Mouse (Mus musculus) cerebellum, adult 2 months (tissue): ENCODE results near the gene Pld6.

Source experiments
- CTCF ChIP-seq: fragments of 200-500 bp; IDR thresholded peaks from 2 replicates; pipeline ENCODE4 v1.5.1; 2011; ENCODE audit warnings: low read depth, mild to moderate bottlenecking, control low read depth, low read length, moderate library complexity, borderline replicate concordance; ENCODE audit not compliant: insufficient read depth
- POLR2A ChIP-seq: fragments of 200-500 bp; IDR thresholded peaks from 2 replicates; pipeline ENCODE4 v1.6.1; 2011; ENCODE audit warnings: low read length, control low read depth, borderline replicate concordance; ENCODE audit not compliant: insufficient read depth

- no peak for TF ChIP-seq POLR2A
- TF ChIP-seq CTCF = no peak
Measured at GRCm38 (mm10) chr11:59793390-59793789, 5.9 kb upstream of the Pld6 start.
